Mouse (Mus musculus): ENCODE results near the gene Spem2. TPM values are rescaled to one million over a fixed set of nuclear protein-coding genes. Genes with fewer than 3 reads are reported as not detected.

Gene Spem2
- not detected in 2 replicates for polyA plus RNA-seq (2012; rRNA removed)

DNA sequence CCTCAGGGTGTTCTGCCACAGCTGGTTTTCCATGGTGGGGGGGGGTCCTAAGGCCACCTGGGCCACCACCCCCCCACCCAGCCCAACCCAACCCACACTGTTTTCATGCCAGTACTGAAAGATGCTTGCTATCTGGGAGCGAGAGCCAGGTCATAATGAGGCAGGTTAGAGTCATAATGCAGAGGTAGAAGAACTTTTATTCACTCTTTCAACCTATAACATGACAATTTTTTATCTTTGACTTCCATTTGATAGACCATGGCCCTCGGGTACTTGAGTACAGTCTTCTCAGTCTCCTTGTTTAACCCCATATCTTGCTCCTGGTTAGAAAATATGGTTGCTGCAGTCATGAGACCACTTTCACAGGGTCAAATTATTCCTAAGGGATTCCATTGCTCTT, at the start of gene Spem2:
Gene Spem2 (minus strand): TSS at position 101 of the 400 bp plus-strand sequence.

GRCm38 (mm10) chr11:69858113-69858998, 40.1 kb upstream of the Spem2 start, which contains the start of gene Tnk1:
Tnk1 (minus strand) TSS chr11:69858730.

GRCm38 (mm10) chr11:69846198-69846680, 28.0 kb upstream of the Spem2 start, which contains the start of gene Plscr3:
Plscr3 (plus strand) TSS chr11:69846376.

DNA sequence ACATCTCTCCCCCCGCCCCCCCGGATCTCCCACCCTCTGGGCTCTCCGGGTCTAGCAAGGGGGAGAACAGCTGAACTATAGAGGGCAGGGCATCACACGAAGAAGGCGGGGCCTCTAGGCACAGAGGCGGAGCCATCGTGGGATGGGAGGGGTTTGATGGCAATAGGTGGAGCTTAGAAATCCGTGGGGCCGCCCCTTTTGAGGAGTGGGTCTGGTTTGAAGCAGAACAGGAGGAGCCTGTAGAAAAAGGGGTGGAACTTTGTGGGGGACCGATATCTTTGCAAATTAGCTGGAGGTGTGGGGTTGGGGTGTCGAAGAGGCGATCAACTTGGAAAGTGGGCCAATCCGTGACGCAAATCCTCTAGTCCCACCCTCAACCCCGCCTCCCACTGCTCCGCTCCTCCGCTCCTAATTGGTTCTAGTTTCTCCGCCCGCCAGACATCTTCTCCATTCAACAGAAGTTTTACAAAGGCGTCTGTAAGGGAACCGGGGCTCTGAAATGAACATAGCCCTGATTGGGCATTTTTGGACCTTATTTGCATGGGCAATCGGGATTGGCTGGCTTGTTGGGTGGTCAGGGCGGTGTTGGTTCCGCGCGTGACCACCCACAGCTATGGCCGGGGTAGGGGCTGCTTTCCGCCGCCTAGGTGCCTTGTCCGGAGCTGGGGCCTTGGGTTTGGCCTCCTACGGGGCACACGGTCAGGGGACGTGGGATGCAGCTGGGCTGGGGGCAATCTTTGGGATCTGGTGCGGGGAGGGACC, 19.9 kb upstream of the Spem2 start, which contains the start of gene Tmem256:
Gene Tmem256 (plus strand): TSS at position 563 of the 762 bp plus-strand sequence.

GRCm38 (mm10) chr11:69837604-69837951, 19.3 kb upstream of the Spem2 start, which contains the start of gene Nlgn2:
Nlgn2 (minus strand) TSS chr11:69837784.

DNA sequence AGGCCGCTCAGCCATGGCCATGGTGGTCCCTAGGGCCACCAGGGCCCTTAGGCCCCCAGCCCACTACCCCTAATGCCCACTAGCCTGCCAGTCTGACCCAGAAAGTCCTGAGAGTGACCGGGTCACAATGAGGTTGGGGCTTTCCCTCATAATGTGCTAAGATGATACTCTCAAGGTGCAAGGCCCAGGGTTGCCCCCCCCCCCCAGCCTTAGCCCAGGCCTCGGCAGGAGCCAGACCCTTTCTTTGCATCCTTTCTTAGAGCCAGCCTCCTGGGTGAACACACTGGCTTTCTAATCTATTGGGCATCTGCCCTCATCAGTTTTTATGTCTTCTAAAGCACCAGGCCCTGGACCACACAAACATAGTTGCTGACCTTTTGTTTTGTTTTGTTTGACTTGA, 3.8 kb upstream of the Spem2 start, which contains the start of gene Spem1:
Gene Spem1 (minus strand): TSS at position 101 of the 400 bp plus-strand sequence.

GRCm38 (mm10) chr11:69815155-69815554, 3.1 kb downstream of the Spem2 start, which contains the start of gene Gm39566:
Gm39566 (minus strand) TSS chr11:69815298.

GRCm38 (mm10) chr11:69804972-69805909, 13.0 kb downstream of the Spem2 start, which contains the start of gene Tmem102:
Tmem102 (minus strand) TSS chr11:69805624.

GRCm38 (mm10) chr11:69801379-69801977, 16.8 kb downstream of the Spem2 start, which contains the start of gene Fgf11:
Fgf11 (minus strand) TSS chr11:69801857.

DNA sequence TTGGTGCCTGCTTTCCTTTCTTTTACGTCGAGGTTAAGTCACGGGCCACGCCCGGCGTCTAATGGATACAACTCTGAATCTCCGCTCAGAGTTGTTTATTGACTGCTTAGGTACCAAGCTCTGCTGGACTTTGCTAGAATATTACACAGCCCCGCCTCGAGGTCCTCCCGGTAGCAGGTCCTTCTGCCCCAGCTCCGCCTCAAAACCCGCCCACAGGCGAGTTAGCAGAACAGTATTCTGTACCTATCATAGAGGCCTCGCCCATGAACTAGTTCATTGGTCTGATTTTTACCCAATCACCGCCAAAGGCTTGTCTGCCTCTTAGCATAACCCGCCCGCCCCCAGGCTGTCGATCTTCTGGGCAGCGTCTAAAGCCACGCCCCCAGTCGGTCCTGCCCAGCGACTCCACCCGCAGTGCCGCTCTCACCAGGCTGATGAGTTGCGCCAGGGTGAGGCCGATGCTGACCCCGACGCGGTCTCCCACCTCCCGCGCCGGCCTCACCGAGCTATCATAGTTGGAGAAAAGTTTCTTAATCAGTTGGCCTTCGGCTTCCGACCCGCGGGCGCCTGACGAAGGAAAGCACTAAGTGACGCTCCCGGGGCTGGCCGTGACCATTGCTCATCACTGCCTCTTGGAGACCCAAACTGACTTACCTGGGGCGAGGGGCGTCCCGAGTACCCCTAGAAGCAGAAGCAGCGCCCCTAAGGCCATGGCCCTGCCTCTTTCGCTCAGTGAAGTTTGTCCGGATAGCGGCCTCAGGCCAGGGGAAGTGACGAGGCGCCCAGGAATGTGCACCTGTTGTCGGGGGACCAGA, 22.9 kb downstream of the Spem2 start, which contains the start of gene Chrnb1:
Gene Chrnb1 (minus strand): TSS at position 776 of the 815 bp plus-strand sequence.

Other genes starting within 250 kb of the Spem2 start
- 22.5 and 33.0 TPM in 2 replicates for gene Wrap53, start 238.2 kb downstream of the Spem2 start, polyA plus RNA-seq (2012; rRNA removed)
- 151 and 154 TPM in 2 replicates for gene Trp53, start 238.1 kb downstream of the Spem2 start, polyA plus RNA-seq (2012; rRNA removed)
- gene Atp1b2, start 212.5 kb downstream of the Spem2 start, polyA plus RNA-seq (2012; rRNA removed): 11.4 and 13.4 TPM in 2 replicates
- 0.86 and 1.6 TPM in 2 replicates for gene Shbg, start 200.6 kb downstream of the Spem2 start, polyA plus RNA-seq (2012; rRNA removed)
- gene Sat2, start 196.4 kb downstream of the Spem2 start, polyA plus RNA-seq (2012; rRNA removed): 14.8 and 16.0 TPM in 2 replicates
- 126 and 156 TPM in 2 replicates for gene Fxr2, start 185.5 kb downstream of the Spem2 start, polyA plus RNA-seq (2012; rRNA removed)
- gene Sox15, start 163.2 kb downstream of the Spem2 start, polyA plus RNA-seq (2012; rRNA removed): 0.12 and 0.22 TPM in 2 replicates
- 97.0 and 101 TPM in 2 replicates for gene Mpdu1, start 155.8 kb downstream of the Spem2 start, polyA plus RNA-seq (2012; rRNA removed)
- 4.7 and 9.4 TPM in 2 replicates for gene Cd68, start 152.3 kb downstream of the Spem2 start, polyA plus RNA-seq (2012; rRNA removed)
- 1,301 and 1,419 TPM in 2 replicates for gene Eif4a1, start 146.0 kb downstream of the Spem2 start, polyA plus RNA-seq (2012; rRNA removed)
- 92.5 and 186 TPM in 2 replicates for gene Senp3, start 136.4 kb downstream of the Spem2 start, polyA plus RNA-seq (2012; rRNA removed)
- gene Tnfsf13, start 132.7 kb downstream of the Spem2 start, polyA plus RNA-seq (2012; rRNA removed): 0.29 and 0.97 TPM in 2 replicates
- 4.4 and 4.9 TPM in 2 replicates for gene Tnfsf12, start 122.6 kb downstream of the Spem2 start, polyA plus RNA-seq (2012; rRNA removed)
- gene Tnfsfm13, start 122.4 kb downstream of the Spem2 start, polyA plus RNA-seq (2012; rRNA removed): 1.7 and 2.3 TPM in 2 replicates
- gene Polr2a, start 59.8 kb downstream of the Spem2 start, polyA plus RNA-seq (2012; rRNA removed): 48.6 and 79.6 TPM in 2 replicates
- 0.16 and 0.30 TPM in 2 replicates for gene Slc35g3, start 56.5 kb downstream of the Spem2 start, polyA plus RNA-seq (2012; rRNA removed)
- 4.7 and 5.0 TPM in 2 replicates for gene Zbtb4, start 52.6 kb downstream of the Spem2 start, polyA plus RNA-seq (2012; rRNA removed)
- gene Chrnb1, start 22.5 kb downstream of the Spem2 start, polyA plus RNA-seq (2012; rRNA removed): 1.7 and 15.7 TPM in 2 replicates
- gene Fgf11, start 16.6 kb downstream of the Spem2 start, polyA plus RNA-seq (2012; rRNA removed): 4.7 and 7.5 TPM in 2 replicates
- gene Tmem102, start 12.8 kb downstream of the Spem2 start, polyA plus RNA-seq (2012; rRNA removed): 0.19 and 0.27 TPM in 2 replicates
- gene Gm39566, start 3.2 kb downstream of the Spem2 start, polyA plus RNA-seq (2012; rRNA removed): not detected in 2 replicates
- 0.80 and 0.86 TPM in 2 replicates for gene Spem1, start 3.7 kb upstream of the Spem2 start, polyA plus RNA-seq (2012; rRNA removed)
- gene Nlgn2, start 19.3 kb upstream of the Spem2 start, polyA plus RNA-seq (2012; rRNA removed): 70.3 and 84.9 TPM in 2 replicates
- gene Tmem256, start 20.0 kb upstream of the Spem2 start, polyA plus RNA-seq (2012; rRNA removed): 137 and 187 TPM in 2 replicates
- 60.2 and 99.9 TPM in 2 replicates for gene Plscr3, start 27.9 kb upstream of the Spem2 start, polyA plus RNA-seq (2012; rRNA removed)
- gene Tnk1, start 40.3 kb upstream of the Spem2 start, polyA plus RNA-seq (2012; rRNA removed): 0.25 and 0.65 TPM in 2 replicates
- gene Tmem95, start 59.6 kb upstream of the Spem2 start, polyA plus RNA-seq (2012; rRNA removed): not detected in 2 replicates
- gene Kctd11, start 62.9 kb upstream of the Spem2 start, polyA plus RNA-seq (2012; rRNA removed): 2.3 and 2.9 TPM in 2 replicates
- gene Acap1, start 77.1 kb upstream of the Spem2 start, polyA plus RNA-seq (2012; rRNA removed): 2.0 and 2.4 TPM in 2 replicates
- 10.4 and 14.1 TPM in 2 replicates for gene 2810408A11Rik, start 82.5 kb upstream of the Spem2 start, polyA plus RNA-seq (2012; rRNA removed)
- 86.7 and 121 TPM in 2 replicates for gene Neurl4, start 82.6 kb upstream of the Spem2 start, polyA plus RNA-seq (2012; rRNA removed)
- 71.0 and 88.1 TPM in 2 replicates for gene Gps2, start 95.4 kb upstream of the Spem2 start, polyA plus RNA-seq (2012; rRNA removed)
- 1,164 and 1,181 TPM in 2 replicates for gene Eif5a, start 103.5 kb upstream of the Spem2 start, polyA plus RNA-seq (2012; rRNA removed)
- gene Ybx2, start 117.3 kb upstream of the Spem2 start, polyA plus RNA-seq (2012; rRNA removed): 23.1 and 36.5 TPM in 2 replicates
- gene Slc2a4, start 129.7 kb upstream of the Spem2 start, polyA plus RNA-seq (2012; rRNA removed): 10.3 and 24.4 TPM in 2 replicates
- 2.3 and 5.7 TPM in 2 replicates for gene Cldn7, start 146.3 kb upstream of the Spem2 start, polyA plus RNA-seq (2012; rRNA removed)
- 88.4 and 139 TPM in 2 replicates for gene Ctdnep1, start 162.7 kb upstream of the Spem2 start, polyA plus RNA-seq (2012; rRNA removed)
- 112 and 147 TPM in 2 replicates for gene Elp5, start 164.1 kb upstream of the Spem2 start, polyA plus RNA-seq (2012; rRNA removed)
- 303 and 380 TPM in 2 replicates for gene Gabarap, start 172.7 kb upstream of the Spem2 start, polyA plus RNA-seq (2012; rRNA removed)
- gene Phf23, start 177.3 kb upstream of the Spem2 start, polyA plus RNA-seq (2012; rRNA removed): 66.5 and 98.1 TPM in 2 replicates
- gene Dvl2, start 182.1 kb upstream of the Spem2 start, polyA plus RNA-seq (2012; rRNA removed): 32.7 and 40.0 TPM in 2 replicates
- gene Acadvl, start 196.9 kb upstream of the Spem2 start, polyA plus RNA-seq (2012; rRNA removed): 32.6 and 38.6 TPM in 2 replicates
- gene Dlg4, start 198.5 kb upstream of the Spem2 start, polyA plus RNA-seq (2012; rRNA removed): 71.2 and 101 TPM in 2 replicates
- 1.4 TPM in 2 replicates for gene Asgr1, start 235.6 kb upstream of the Spem2 start, polyA plus RNA-seq (2012; rRNA removed)